In the genomic region with DNA sequence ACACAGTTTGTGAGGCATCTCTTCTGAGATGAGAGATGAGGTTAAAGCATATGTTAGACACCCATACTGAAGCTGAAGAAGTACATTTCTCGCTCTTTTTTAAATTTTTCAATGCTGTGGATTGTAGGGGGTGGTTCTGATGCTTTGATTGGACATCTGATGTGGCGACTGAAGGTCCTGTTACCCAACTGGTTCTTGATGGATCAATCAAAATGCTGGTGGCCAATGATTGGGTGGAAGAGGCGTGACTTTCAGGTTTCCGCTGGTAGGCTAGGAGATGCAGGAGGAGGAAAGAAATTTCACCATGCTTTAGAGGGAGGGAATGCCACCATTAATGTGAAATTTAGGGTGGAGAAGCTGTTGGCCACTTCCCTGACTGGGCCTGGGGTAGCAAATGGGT, we compare ENCODE assay signal across 19 mouse cellular contexts.
"Had no signal": no experiment of that assay in that cellular context is flagged by ENCODE, and none has a peak within 500 bp of the region (broad histone marks: within the 10 kb centered on the region; RNA-seq: fewer than 3 reads in every experiment).

No protein-coding gene starts in this region.

- H3K4me1 ChIP-seq: midbrain, embryonic 12.5 days; neural tube, embryonic 13.5 days; neural tube, embryonic 15.5 days had no signal

- H3K4me3 ChIP-seq: midbrain, embryonic 10.5 days; midbrain, embryonic 12.5 days; myocyte; neural tube, embryonic 13.5 days; neural tube, embryonic 15.5 days had no signal

- H3K27me3 ChIP-seq: midbrain, embryonic 12.5 days; neural tube, embryonic 13.5 days; neural tube, embryonic 15.5 days had no signal

- DNase-seq: lung, adult 18-20 months; lung, embryonic 14.5 days; lung, postnatal 10 days; lung, postnatal 4 days; midbrain, embryonic 14.5 days; retina, postnatal 1 day; right cerebral cortex, adult 18-20 months; right cerebral cortex, postnatal 25 days; right cerebral cortex, postnatal 4 days; spleen, adult 18-20 months; thymus, adult 18-20 months; thymus, postnatal 14 days; thymus, postnatal 36 days had no signal

- ATAC-seq: midbrain, embryonic 16.5 days had no signal

- H3K4me2 ChIP-seq: lung, embryonic 14.5 days; midbrain, embryonic 12.5 days; neural tube, embryonic 13.5 days; neural tube, embryonic 15.5 days had no signal

- H3K27ac ChIP-seq: midbrain, embryonic 10.5 days; midbrain, embryonic 12.5 days; neural tube, embryonic 13.5 days; neural tube, embryonic 15.5 days had no signal

- H3K9me3 ChIP-seq: midbrain, embryonic 10.5 days; midbrain, embryonic 12.5 days; neural tube, embryonic 13.5 days; neural tube, embryonic 15.5 days had no signal

- H3K9ac ChIP-seq: lung, embryonic 14.5 days; midbrain, embryonic 12.5 days; neural tube, embryonic 13.5 days; neural tube, embryonic 15.5 days had no signal

- H3K36me3 ChIP-seq: midbrain, embryonic 10.5 days; midbrain, embryonic 12.5 days; neural tube, embryonic 13.5 days; neural tube, embryonic 15.5 days had no signal
